Mouse (Mus musculus): Measurements from ENCODE around the gene Adamts8. TPM values are rescaled to one million over a fixed set of nuclear protein-coding genes. Genes with fewer than 3 reads are reported as not detected.

Gene Adamts8
- polyA plus RNA-seq, 1 experiment from 2014 or later, result 11.2 TPM

DNA sequence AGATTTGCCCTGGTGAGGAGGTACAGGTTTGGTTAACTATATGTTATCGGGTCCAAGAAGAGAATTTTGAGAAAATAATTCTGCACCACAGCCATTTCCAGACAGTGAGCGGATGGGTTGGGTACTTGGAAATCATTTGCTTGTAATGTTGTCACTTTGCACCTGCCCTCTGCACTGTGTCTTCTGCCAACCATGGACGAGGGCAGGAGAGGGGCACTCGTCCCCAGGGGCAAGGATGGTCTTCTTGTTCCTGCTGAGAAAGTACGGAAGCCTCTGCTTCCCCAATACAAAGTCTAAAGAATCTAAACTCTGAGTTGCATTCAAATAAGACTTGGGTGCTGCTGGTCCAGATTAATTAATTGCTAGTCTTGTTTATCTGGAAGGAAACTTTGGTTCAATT, 33.4 kb upstream of the Adamts8 start:
- H3K36me3 ChIP-seq, result peaks cover 9% of the 10 kb centered on the region; the same call in 1 of the 2 replicates
- H3K27ac ChIP-seq, result no peak overlapping the region
- 80% methylated on average over 5 of the region's 5 CpGs for WGBS
- H3K9me3 ChIP-seq (replicated peaks), result no peaks in the 10 kb centered on the region
- 0 out of 2 replicates have a peak, but pooled peaks cover 5% of the 10 kb centered on the region for H3K4me1 ChIP-seq (replicated peaks)
- H3K4me2 ChIP-seq, result no peak overlapping the region
- no peak overlapping the region for H3K9ac ChIP-seq
- no peak overlapping the region for H3K4me3 ChIP-seq
- H3K27me3 ChIP-seq, result no peaks in the 10 kb centered on the region
- no peak for ATAC-seq (replicated peaks; ENCODE audit: insufficient number of reproducible peaks, insufficient read depth, low FRiP score, low read depth)

DNA sequence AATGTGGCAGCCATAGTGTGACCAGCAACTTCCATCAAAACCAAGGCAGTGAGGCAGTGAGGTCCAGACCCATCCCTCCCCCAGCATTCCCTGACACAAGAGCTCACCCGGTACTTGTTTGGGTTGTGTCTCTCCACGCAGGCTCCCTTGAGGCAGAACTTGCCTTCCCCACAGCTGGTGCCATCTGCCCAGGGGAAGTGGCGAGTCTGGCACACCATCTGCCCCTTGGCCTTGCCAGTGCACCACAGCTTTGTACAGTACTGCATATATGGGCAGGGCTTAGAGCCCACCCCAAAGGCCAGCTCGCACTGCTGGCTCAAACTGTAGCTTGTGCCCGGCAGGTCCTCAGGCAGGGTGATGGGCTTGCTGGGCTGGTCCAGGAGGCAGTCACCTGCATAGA, 31.9 kb upstream of the Adamts8 start:
- Histone ChIP-seq H3K4me2 (no peak overlapping the region), H3K27me3 (no peaks in the 10 kb centered on the region), H3K4me1 (replicated peaks) (0 out of 2 replicates have a peak, but pooled peaks cover 5% of the 10 kb centered on the region), H3K9me3 (replicated peaks) (no peaks in the 10 kb centered on the region), H3K9ac (no peak overlapping the region), H3K36me3 (no peaks in the 10 kb centered on the region; the same call in 1 of the 2 replicates), H3K4me3 (no peak overlapping the region), H3K27ac (no peak overlapping the region)
- no peak for ATAC-seq (replicated peaks; ENCODE audit: insufficient number of reproducible peaks, insufficient read depth, low FRiP score, low read depth)
- WGBS, result 86% methylated on average over 5 of the region's 5 CpGs

DNA sequence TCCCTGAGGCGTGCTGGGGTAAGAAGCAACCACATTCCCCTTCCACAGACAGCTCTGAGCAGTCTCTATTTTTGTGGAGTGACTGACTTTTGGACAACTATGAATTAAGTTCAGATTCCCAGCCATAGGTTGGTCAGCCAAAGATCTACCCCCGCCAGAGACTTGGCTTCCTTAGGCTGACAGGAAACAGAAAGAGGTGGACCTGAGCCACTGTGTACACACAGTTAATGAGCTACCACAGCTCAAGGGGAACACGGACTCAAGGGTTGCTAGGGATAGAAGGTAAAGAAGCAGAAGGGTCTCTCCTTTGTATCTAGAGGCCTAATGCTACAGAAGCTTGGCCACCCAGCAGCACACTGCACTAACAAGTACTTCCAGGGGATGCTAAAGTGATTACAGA, 30.2 kb upstream of the Adamts8 start:
- H3K4me2 ChIP-seq, result no peak overlapping the region
- 68% methylated on average over 3 of the region's 3 CpGs for WGBS
- no peaks in the 10 kb centered on the region for H3K9me3 ChIP-seq (replicated peaks)
- H3K36me3 ChIP-seq, result no peaks in the 10 kb centered on the region
- no peak overlapping the region for H3K27ac ChIP-seq
- no peak overlapping the region for H3K9ac ChIP-seq
- no peak for ATAC-seq (replicated peaks; ENCODE audit: insufficient number of reproducible peaks, insufficient read depth, low FRiP score, low read depth)
- no peak overlapping the region for H3K4me3 ChIP-seq
- no peaks in the 10 kb centered on the region for H3K27me3 ChIP-seq
- H3K4me1 ChIP-seq (replicated peaks), result 0 out of 2 replicates have a peak, but pooled peaks cover 6% of the 10 kb centered on the region

DNA sequence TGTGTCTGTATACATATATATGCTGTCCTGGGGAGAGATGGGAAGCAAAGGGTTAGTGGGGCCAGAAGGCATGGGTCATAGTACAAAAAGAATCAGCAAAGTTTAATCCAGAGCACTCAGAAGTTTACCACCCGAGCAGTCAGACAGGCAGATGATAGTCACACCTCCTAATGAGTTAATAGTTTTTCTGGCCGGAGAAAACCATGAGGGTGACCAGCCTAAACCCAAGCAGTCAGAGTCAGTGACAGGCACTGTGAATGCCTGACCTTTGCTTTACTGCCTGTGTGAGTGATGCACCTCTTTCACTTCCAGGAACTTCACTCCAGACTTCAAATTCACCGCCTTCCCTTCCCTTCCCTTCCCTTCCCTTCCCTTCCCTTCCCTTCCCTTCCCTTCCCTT, 28.9 kb upstream of the Adamts8 start:
- WGBS, result 74% methylated on average over 3 of the region's 3 CpGs
- Histone ChIP-seq H3K27ac (no peak overlapping the region), H3K4me3 (no peak overlapping the region), H3K4me1 (replicated peaks) (peaks cover 5% of the 10 kb centered on the region), H3K27me3 (no peaks in the 10 kb centered on the region), H3K36me3 (no peaks in the 10 kb centered on the region), H3K9me3 (replicated peaks) (no peaks in the 10 kb centered on the region), H3K9ac (no peak overlapping the region), H3K4me2 (no peak overlapping the region)
- no peak for ATAC-seq (replicated peaks; ENCODE audit: insufficient number of reproducible peaks, insufficient read depth, low FRiP score, low read depth)

DNA sequence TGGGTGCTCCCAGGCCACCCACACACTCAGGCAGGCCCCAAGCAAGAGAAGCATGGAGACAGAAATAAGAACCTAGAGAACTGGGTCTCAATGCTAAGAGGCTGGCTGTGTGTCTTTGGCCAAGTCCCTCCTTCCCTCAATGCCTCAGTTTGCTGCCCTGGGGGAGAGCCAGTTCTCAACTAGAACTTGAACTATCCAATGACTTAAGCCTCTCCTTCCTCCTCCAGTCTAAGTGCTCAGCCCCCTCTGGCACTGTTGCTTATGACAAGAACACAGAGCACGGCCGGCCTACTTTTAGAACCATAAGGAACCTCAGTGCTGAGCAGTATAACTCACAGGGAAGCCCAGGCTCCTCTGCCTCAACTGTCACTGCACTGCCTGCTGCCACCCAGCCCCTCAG, 28.1 kb upstream of the Adamts8 start:
- Histone ChIP-seq H3K4me3 (no peak overlapping the region), H3K9ac (no peak overlapping the region), H3K27me3 (no peaks in the 10 kb centered on the region), H3K27ac (no peak overlapping the region), H3K4me2 (no peak overlapping the region), H3K4me1 (replicated peaks) (peaks cover 13% of the 10 kb centered on the region), H3K36me3 (no peaks in the 10 kb centered on the region), H3K9me3 (replicated peaks) (no peaks in the 10 kb centered on the region)
- WGBS, result 67% methylated on average over 2 of the region's 2 CpGs
- ATAC-seq (replicated peaks; ENCODE audit: insufficient number of reproducible peaks, insufficient read depth, low FRiP score, low read depth), result no peak

DNA sequence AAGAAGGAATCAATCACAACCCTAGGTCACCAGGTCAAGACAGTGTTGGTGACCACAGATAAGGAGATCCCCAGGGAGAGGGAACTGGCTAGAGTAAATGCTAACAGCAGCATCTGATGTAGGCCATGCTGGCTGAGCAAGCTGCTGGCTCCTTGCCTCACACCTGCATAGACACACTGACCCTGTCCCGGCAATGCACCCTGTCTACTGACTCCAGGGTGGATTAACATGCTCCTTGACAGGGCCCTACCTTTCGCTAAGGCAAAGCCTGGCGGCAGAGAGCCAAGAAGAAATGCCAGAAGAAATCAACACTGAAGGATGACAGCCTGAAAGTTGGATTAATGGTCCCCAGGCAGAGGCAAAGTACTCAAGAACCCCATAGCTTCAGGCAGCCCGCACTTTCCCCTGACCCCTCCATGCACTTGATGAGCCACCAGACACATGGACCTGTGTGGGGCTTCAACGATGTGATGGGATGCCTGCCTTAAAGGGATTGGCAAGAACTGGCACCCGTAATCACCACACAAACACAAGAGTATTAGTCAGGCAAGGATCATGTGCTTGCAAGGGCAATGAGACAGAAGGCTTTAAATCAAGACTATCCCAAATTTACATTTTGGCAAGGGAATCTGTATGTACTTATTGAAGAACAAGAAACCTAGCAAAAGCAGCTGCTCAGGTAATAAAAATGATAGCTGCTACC, 25.9 kb upstream of the Adamts8 start:
- whole genome bisulfite sequencing, result 64% methylated on average over 6 of the region's 6 CpGs
- ATAC-seq (replicated peaks; ENCODE audit: insufficient number of reproducible peaks, insufficient read depth, low FRiP score, low read depth), result no peak
- Histone ChIP-seq H3K9ac (no peak overlapping the region), H3K27ac (no peak overlapping the region), H3K27me3 (peaks cover 10% of the 10 kb centered on the region), H3K4me2 (no peak overlapping the region), H3K4me3 (no peak overlapping the region), H3K36me3 (no peaks in the 10 kb centered on the region), H3K4me1 (replicated peaks) (peaks cover 26% of the 10 kb centered on the region), H3K9me3 (replicated peaks) (no peaks in the 10 kb centered on the region)

DNA sequence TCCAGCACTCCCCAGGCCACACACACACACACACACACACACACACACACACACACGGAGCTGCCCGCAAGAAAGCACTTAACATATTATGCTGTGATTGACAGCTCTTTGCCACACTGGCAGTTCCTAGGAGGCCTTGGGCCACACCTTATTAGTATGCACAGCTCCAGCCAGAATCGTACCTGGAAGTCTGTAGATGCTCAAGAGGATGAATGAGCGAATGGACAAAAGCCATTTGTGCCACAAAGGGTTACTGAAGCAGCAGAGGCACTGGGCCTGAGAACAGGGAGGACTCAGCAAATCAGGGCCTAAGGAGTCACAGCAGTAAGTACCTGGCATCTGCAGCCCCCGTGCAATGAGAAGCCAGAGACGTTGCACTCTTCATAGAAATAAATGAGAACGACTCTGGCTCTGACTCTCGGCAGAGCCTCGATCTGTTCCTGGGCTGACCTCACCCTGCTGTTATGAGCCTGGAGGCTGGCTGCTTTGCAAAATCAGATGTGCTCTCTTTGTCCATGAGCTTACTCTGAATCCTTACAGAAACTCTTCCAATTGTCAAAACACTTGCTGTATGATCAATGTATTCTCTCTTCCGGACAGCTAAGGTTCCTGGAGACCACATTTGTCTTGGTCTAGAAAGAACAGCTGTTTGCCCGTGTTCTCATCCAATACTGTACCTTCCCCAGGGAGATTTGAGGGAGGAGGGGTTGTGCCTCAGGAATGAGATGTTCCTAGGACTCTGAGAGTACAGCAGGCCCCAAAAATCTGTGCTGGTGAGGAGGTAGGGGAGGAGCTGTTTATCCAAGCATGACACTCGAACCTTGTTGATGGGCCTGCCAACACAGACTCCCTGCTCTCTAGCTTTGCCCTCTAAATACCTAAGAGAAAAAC, 23.7 kb upstream of the Adamts8 start:
- Histone ChIP-seq H3K27ac (peak overlapping the region; percentile 8; the same call in 1 of the 2 replicates), H3K4me1 (replicated peaks) (peaks cover 38% of the 10 kb centered on the region), H3K36me3 (no peaks in the 10 kb centered on the region), H3K27me3 (peaks cover 29% of the 10 kb centered on the region), H3K9ac (no peak overlapping the region), H3K4me3 (0 out of 2 replicates have a peak overlapping the region, but pooled peaks have one; percentile 10), H3K4me2 (peak overlapping the region; percentile 98), H3K9me3 (replicated peaks) (no peaks in the 10 kb centered on the region)
- ATAC-seq (replicated peaks; ENCODE audit: insufficient number of reproducible peaks, insufficient read depth, low FRiP score, low read depth), result no peak
- WGBS, result 41% methylated on average over 12 of the region's 12 CpGs

DNA sequence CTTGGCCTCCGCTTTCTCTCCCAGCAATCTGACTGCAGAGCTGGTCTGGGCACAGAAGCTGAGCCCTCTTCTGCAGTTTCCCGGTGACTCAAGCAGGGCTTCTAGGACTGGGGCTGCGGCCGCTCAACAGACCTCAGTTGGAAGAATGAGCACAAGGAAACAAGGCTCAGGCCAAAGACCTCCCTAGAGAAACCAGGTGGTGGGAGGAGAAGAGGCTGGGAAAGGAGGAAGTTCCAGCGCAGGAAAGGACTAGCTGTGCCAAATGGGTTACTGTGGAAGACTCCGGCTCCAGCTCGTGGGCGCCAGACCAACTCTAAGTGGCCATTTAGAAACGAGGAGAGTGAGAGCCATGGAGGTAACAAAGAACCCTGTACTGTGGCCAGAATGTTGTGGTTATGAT, 22.7 kb upstream of the Adamts8 start:
- ATAC-seq (replicated peaks; ENCODE audit: insufficient number of reproducible peaks, insufficient read depth, low FRiP score, low read depth), result no peak
- H3K4me1 ChIP-seq (replicated peaks), result peaks cover 38% of the 10 kb centered on the region
- H3K27me3 ChIP-seq, result peaks cover 29% of the 10 kb centered on the region
- peak overlapping the region; percentile 16 for H3K27ac ChIP-seq
- peak overlapping the region; percentile 98 for H3K4me2 ChIP-seq
- H3K9me3 ChIP-seq (replicated peaks), result no peaks in the 10 kb centered on the region
- whole genome bisulfite sequencing, result 66% methylated on average over 9 of the region's 9 CpGs
- H3K4me3 ChIP-seq, result peak overlapping the region; percentile 14; the same call in 1 of the 2 replicates
- no peak overlapping the region for H3K9ac ChIP-seq
- H3K36me3 ChIP-seq, result no peaks in the 10 kb centered on the region

DNA sequence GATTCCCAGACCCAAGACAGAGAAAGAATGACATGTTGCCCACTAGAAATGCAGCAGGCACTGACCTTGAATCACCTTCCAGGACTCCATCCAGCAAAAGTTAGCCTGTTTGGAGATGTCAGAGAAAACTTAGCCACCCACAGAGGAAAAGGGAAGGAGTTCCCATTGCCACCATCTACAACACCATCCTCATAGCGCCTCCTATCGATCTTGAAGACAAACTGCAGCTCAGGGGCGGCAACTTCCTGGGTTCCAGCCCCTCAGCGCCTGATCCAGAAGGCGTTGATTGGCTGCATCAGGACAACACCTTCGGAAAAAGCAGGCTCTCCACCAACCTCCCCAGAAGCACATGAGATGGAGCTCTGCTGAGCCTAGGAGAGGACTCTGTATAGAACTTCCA, 21.6 kb upstream of the Adamts8 start:
- 13% methylated on average over 6 of the region's 6 CpGs for WGBS
- H3K9ac ChIP-seq, result no peak overlapping the region
- no peak for ATAC-seq (replicated peaks; ENCODE audit: insufficient number of reproducible peaks, insufficient read depth, low FRiP score, low read depth)

DNA sequence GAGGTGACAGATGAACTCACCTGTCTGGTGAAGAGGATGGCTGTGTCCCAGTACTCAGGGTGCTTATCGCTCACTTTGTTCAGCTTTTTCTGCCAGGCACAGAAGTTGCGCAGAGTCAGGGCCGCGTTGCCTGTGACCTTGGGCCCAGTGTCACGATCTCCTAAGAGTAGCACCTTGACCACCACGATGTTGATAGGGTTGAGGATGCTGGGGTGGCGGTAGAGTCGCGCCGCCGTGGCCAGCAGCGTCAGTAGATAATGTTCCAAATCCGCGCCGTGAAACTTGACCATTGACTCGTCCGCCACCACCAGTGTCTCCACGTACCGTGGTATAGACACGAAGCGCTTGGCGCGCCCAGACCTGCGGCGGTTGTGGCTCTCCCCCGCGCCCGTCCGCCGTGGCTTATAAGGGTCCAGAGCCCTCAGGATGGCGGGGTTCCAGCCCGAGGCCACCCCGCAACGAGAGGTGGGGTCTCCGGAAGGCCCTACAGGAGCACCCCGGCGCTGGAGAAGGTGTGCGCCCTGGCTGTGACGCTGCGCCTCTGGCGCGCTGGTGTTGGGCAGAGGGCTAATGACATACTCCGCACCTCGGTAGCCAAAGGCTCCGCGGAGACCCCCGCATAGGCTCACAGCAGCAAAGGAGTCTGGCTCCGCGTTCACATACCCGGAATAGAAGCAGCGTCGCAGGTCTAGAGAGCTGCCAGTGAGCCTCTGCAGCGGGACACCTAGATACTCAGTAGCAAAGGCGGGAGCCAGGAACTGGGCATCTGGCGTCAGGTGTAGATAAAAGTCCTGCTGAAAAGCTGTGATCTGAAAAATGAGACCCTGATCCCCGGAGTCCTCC, 20.9 kb upstream of the Adamts8 start:
- 3% methylated on average over 56 of the region's 56 CpGs for WGBS
- ATAC-seq (replicated peaks; ENCODE audit: insufficient number of reproducible peaks, insufficient read depth, low FRiP score, low read depth), result no peak
- Histone ChIP-seq H3K4me3 (peak overlapping the region; percentile 68), H3K4me2 (peak overlapping the region; percentile 98), H3K36me3 (no peaks in the 10 kb centered on the region), H3K27ac (peak overlapping the region; percentile 53; the same call in 1 of the 2 replicates), H3K4me1 (replicated peaks) (peaks cover 34% of the 10 kb centered on the region), H3K9me3 (replicated peaks) (no peaks in the 10 kb centered on the region), H3K9ac (peak overlapping the region; percentile 70), H3K27me3 (peaks cover 29% of the 10 kb centered on the region)

More for the DNA sequence above, 21.6 kb upstream of the Adamts8 start:
- Histone ChIP-seq H3K27me3 (peaks cover 29% of the 10 kb centered on the region), H3K9me3 (replicated peaks) (no peaks in the 10 kb centered on the region), H3K4me2 (peak overlapping the region; percentile 98), H3K4me1 (replicated peaks) (peaks cover 38% of the 10 kb centered on the region), H3K4me3 (peak overlapping the region; percentile 68), H3K36me3 (no peaks in the 10 kb centered on the region), H3K27ac (peak overlapping the region; percentile 18; the same call in 1 of the 2 replicates)

Data from heart, embryonic 15.5 days (tissue).